Mouse (Mus musculus): ENCODE data around the gene Eaf2.

- TF ChIP-seq CTCF (IDR thresholded peaks at IDR 0.05; ENCODE audit: borderline replicate concordance, extremely low read depth, insufficient read depth, insufficient read length) (no peak), POLR2A (IDR thresholded peaks at IDR 0.05; ENCODE audit: borderline replicate concordance, extremely low read depth, insufficient read depth, insufficient read length, poor library complexity, severe bottlenecking) (no peak)
These were observed 11.1 kb upstream of the Eaf2 start for GRCm38 (mm10) chr16:36885912-36886311.

Measured in brain, embryonic 14.5 days (tissue).